Mouse (Mus musculus): ENCODE measurements at regions not wholly inside any gene's neighbourhood (a gene's known extent, or its start where the extent isn't known, plus 50 kb on each side); places are given as distances from the start of the nearest gene placed in this dataset.
A peak's percentile ranks its signal among the peaks of the same experiment; 100 is the strongest.
"Not testable (repeated sequence)": the region's sequence is repeated elsewhere in the genome, so short reads cannot be mapped to it uniquely, and the experiment has no call there.

- no peak for DNase-seq (ENCODE audit: low spot score)
- intact Hi-C loops (cut with DNase I), result no loop called here
Observed at GRCm38 (mm10) chr1:83970641-83971285, 393.2 kb downstream of the Pid1 start.

- DNase-seq (ENCODE audit: low spot score); intact Hi-C loops (cut with DNase I): not testable (repeated sequence)
Observed at GRCm38 (mm10) chr1:83964631-83965030, 399.3 kb downstream of the Pid1 start.

GRCm38 (mm10) chr1:83961761-83962160, 402.2 kb downstream of the Pid1 start:
- no peak for DNase-seq (ENCODE audit: low spot score)
- intact Hi-C loops (cut with DNase I), result no loop called here

DNA sequence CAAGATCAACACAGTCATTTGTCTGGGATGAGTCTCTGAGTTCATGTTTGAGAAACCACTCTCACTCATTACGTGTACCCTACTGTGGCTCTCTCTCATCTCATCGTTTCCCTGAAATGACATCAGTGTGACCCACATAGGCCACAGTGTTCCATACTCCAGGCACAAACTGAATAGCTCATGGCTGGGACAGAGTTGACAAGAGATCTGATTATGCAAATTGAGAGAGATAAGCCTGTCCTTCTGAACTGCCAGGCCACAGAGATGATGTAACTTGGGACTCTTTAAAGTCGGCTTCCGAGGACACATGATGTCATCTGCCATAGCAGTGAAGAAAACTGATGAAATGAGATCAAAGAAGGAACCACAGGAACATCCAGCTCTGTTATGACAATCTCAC, 404.2 kb downstream of the Pid1 start:
- intact Hi-C loops (cut with DNase I), result no loop called here
- no peak for DNase-seq (ENCODE audit: low spot score)

DNA sequence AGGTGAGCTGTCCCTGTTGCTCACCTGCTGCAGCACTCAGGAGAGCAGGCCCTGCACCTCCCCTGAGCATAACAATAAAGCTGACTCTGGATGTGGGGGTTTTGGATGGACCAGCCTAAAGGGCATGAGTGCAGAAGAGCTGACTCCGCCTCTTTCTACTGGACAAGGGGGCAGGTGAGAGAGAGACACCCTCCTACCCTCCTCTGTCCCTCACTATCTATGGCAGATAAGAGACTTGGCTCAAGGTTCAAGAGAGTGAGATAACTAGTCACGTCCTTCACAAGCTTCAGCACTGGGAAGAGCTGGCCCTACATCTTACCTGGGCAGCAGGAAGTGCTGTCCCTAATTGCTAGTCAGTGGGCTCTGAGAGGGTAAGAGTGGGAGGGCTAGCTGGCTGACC, 441.1 kb downstream of the Pid1 start:
- no peak for DNase-seq (ENCODE audit: low spot score)
- intact Hi-C loops (cut with DNase I), result no loop called here

GRCm38 (mm10) chr1:83915454-83915853, 448.5 kb downstream of the Pid1 start:
- DNase-seq (ENCODE audit: low spot score), result no peak
- intact Hi-C loops (cut with DNase I), result no loop called here

- no peak for DNase-seq (ENCODE audit: low spot score)
- intact Hi-C loops (cut with DNase I), result no loop called here
Observed at GRCm38 (mm10) chr1:83907347-83907746, 456.6 kb downstream of the Pid1 start.

DNA sequence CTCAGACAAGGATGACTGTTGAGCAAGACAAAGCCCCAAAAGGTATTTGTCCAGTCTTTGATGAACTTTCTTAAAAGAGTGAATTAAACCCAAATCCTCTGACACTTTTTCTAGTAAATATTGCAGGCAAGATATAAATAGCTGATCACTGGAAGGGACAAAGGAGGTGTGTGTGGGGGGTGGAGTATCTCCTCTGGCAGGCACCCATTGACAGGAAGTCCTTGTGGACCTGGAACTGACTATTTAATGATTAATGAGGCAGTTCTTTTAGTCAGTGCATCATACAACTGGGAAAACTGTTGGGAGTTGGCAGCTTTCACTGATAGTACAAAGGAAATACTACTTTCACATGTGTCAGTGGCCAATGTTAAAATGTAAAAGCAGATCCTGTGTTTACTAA, 457.1 kb downstream of the Pid1 start:
- intact Hi-C loops (cut with DNase I), result no loop called here
- DNase-seq (ENCODE audit: low spot score), result no peak

DNA sequence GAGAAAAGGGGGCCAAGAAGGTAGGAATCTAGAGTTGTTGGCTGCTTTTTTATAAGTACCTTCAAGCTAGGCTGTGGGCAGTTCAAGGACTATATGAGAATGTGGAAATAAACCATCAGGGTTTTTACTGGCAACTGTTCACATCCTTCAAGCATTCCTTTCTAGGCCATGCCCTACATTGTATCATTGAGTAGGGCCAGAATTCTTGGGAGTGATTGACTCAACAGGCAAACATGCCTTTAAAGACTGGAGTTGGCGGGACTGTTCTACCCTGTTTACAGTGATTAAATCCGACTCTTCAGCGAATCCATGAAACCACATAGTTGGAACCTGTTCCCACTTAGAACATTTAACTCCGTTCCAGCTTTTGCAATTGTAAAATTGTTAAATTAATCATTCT, 463.8 kb downstream of the Pid1 start:
- DNase-seq (ENCODE audit: low spot score), result no peak
- intact Hi-C loops (cut with DNase I), result no loop called here

DNA sequence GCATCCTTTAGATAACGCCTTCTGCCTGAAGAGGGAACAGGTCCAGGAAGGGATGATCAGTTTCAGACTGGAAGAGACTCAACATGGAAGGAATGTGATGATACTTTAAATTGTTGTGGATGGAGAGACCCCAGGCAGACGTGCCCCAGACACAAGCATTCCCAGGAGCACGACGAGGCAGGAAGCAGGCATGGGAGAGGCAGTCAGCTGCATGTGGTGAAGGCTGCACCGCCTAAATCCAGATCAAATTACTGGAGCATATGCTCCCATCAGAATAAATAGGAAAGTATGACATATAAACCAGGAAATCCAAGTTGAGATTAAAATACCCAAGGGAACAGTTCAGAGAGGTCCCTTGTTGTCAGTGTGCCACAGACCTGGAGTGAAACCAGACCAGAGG, 467.3 kb downstream of the Pid1 start:
- intact Hi-C loops (cut with DNase I), result no loop called here

GRCm38 (mm10) chr1:83879109-83879399, 471.1 kb upstream of the Sphkap start:
- intact Hi-C loops (cut with DNase I), result no loop called here
- DNase-seq (ENCODE audit: low spot score), result no peak

More for the DNA sequence above, 467.3 kb downstream of the Pid1 start:
- no peak for DNase-seq (ENCODE audit: low spot score)

DNA sequence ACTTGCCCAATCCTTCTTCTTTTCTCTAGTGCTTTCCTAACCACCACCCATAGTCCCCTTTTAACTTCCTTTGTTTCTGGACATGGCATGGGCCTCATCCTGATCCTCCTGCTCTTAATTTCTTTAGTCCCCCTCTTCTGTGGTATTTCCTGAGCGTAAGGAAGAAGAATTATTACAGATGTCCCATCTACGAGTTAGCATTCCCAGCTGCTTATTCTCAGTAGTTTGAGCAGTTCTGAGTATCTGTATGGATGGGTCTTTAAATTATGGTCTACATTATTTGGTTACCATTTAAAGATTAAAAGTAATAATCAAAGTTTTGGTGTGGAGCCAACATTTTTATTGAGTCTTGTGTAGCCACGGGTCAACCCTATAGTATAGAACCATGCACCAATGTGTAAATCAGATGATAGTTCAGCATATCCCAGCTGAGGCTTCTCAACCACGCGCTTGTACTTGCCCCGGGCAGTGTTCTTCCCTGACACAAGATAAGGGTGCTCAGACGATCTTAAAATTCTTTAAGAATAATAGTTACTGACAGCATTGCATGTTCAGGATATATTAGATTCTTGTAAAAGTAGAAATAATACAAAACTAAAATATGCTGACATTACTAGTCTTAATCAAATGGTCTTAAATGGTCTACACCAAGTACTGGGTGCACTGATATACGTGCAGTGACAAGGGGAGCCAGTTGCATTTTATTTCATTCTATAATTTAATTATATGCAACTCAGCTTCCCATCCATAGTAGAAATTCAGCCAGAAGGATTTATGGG, 470.5 kb upstream of the Sphkap start:
- no peak for DNase-seq (ENCODE audit: low spot score)
- intact Hi-C loops (cut with DNase I), result no loop called here

DNA sequence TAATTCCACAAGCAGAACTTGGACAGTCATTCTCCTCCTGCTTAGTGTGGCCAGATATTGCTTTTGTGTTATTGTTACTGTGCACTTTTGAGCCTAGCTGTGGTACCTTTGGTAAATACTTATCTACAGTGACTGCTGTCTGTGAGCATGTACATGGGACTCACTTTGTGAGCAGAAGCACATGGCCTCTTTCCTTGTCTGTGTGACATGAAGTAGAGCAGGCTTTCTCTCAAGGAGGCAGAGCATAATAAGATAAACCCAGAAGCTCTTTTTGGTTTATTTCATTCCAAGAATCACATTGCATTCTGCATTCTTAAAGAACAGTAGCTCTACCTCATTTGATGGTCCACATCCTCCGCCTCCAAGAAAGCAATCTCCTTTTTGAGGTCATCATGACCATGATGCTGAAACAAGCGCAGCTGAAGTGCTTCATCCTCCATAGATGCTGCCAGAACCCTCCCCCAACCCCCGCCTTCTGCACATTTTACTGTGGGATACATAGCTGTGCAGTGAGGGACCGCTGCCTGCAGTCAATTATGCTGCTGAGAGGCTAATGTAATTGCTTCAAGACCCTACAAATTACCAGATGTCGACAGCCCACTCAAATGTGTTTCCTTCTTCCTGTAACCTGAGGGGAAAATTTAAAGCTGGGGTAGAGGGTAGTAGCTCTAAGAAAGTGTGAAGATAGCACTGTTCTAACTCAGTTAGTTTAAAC, 463.0 kb upstream of the Sphkap start:
- no peak for DNase-seq (ENCODE audit: low spot score)
- intact Hi-C loops (cut with DNase I), result no loop called here

DNA sequence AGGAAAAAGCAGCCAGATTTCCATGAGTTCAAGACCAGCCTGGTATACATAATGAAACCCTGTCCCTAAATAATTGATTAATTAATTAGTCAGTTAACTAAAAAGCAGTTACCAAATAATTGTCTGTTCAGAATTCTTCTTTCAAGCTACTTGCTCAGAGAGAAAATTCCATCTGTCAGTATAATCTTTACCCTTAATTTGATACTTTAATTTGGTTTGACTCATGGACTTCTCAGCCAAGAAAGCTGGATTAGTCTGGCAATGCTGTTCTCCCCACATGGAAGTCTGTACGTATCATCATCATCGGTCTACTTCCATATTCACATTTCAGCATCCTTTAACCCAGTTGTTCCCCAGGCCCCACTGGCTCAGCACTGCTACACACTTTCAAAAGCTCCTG, 461.0 kb upstream of the Sphkap start:
- intact Hi-C loops (cut with DNase I), result no loop called here
- DNase-seq (ENCODE audit: low spot score), result no peak

DNA sequence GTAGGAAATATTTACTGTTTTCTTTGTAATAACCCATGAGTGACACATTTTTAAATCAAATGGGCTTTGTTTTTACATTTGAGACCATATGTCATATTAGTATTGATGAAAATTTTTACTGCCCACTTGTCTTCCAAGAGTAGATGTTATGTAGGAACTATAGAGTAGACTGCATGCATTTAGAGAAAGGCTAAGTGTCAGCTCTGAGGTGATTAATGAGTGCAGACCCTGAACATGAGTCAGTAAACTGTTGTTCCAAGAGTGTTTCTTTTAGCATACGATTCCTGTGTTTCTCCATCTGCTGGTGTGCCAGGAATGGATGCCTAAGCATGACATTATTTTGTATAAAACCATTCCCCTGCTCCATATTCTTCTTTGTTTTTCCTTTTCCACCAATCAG, 454.5 kb upstream of the Sphkap start:
- intact Hi-C loops (cut with DNase I), result no loop called here
- no peak for DNase-seq (ENCODE audit: low spot score)

DNA sequence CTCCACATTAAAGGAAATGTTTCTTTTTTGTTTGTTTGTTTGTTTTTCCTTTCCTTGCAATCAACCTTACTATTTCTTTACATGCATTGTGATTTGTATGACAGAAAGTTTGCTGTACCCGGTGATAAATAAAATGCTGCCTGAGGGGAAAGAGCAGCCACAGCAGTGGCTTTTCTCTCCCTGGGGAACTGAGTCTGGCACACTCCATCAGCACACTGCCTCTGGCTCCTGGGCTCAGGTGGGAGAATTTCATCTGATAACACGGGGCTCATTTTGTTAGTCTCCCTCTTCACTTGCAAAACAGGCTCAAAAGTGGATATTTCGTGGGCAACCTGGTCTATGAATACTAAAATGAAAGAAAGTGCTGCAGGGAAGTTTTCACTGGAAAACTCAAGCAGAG, 454.1 kb upstream of the Sphkap start:
- intact Hi-C loops (cut with DNase I), result no loop called here
- no peak for DNase-seq (ENCODE audit: low spot score)

- DNase-seq (ENCODE audit: low spot score), result no peak
- intact Hi-C loops (cut with DNase I), result no loop called here
Observed at GRCm38 (mm10) chr1:83859732-83860424, 451.9 kb upstream of the Sphkap start.

DNA sequence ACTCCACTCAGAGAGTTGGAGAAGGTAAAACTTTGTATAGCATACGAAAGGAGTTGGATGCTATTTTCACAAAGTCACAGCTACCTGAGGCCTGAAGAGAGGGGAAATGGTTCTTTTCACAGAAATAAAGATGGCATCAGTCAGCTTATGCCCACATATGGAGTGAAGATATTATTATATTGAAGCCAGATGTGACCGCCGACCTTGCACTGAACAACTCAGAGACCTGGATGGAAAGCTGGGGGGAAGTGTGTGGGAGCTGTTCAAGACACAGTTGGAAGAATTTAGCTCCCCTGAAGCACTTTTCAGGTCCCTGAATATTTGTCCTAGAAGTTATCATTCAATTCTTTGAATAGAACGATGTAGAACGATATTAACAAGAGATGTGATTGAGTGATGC, 446.0 kb upstream of the Sphkap start:
- intact Hi-C loops (cut with DNase I), result no loop called here
- no peak for DNase-seq (ENCODE audit: low spot score)

DNA sequence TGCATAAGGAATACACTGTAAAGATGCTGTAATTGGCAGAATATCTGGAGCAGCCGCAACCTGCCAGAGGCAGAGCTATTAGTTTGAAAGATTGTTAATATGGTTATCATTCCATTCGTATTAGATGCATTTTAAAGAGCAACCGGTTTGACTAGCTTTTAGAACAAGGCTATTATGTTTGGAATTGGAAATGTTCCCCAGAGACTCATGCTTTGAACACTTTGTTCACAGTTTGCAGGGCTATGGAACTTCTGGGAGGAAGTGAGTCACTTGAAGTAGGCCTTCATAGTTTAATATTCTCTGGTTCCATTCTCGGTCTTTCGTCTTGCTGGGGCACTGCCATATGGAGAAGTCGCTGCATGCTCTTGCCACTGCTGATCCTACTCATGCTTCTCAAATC, 443.1 kb upstream of the Sphkap start:
- peak; percentile 2 for DNase-seq (ENCODE audit: low spot score)

DNA sequence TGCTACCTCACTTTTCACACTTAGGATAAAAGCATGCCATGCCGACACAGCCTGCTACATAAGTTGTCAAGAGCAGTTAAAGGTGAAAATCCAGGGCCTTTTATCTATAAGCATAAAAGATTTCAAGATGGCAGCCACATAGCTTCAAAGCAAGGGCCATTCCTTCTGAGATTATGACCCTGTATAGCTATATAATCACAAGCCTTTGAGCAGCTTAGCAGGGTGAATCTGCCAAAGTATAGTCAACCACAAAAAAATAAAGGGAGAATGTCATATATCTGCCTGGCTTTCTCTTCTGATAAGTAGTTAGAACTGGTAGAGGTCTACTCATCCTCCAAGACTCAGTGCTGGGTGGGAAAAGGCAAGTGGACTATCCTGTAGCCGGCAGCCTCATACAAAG, 440.4 kb upstream of the Sphkap start:
- no peak for DNase-seq (ENCODE audit: low spot score)
- intact Hi-C loops (cut with DNase I), result no loop called here

More for the DNA sequence above, 443.1 kb upstream of the Sphkap start:
- intact Hi-C loops (cut with DNase I), result no loop called here

GRCm38 (mm10) chr1:83847992-83848391, 440.0 kb upstream of the Sphkap start:
- no peak for DNase-seq (ENCODE audit: low spot score)
- intact Hi-C loops (cut with DNase I), result no loop called here
